Mouse (Mus musculus): ENCODE data around the gene Cdk6.
"Not testable (repeated sequence)": the region's sequence is repeated elsewhere in the genome, so short reads cannot be mapped to it uniquely, and the experiment has no call there.

The Cdk6 gene

DNA sequence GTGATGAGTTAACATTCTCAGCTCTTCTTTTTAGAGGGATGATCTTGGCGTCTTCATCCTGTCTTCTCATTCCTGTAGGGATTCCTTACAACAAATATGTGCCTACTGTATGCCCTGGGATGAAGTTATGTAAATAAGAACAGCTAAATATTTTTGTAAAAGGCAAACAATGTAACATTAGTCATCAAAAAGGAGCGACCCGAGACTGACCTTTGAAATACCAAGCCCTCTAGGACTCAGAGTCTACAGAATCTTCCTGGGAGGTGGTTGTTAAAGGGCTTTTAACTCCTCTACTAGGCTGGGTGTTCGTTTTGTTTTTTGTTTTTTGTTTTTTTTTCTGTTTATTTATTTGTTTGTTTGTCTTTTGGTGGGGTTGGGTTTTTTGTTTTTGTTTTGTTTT is 4.3 kb downstream of the Cdk6 start:
- not testable (repeated sequence) for DNase-seq (ENCODE audit: low read depth, low spot score)

- not testable (repeated sequence) for DNase-seq (ENCODE audit: low read depth, low spot score)
These were observed 8.1 kb downstream of the Cdk6 start for GRCm38 (mm10) chr5:3349393-3349792.

DNA sequence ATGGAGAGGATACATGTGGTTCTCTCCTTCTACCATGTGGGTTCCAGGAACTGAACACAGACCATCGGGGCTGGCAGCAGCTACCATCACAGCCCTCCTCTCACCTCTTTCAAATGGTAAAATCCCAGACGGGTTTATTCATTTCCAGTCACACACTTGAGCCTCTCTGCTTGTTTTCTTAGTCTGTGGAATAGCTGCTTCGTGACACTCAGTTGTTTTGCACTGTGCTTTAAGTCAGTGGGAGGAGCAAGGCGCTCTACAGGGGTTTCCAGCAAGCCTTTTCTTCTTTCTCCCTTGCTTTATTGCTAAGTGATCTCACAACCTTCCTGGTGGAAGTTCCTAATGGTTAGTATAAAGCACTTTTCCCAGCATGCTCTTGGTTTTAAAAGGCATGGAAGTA is 10.6 kb downstream of the Cdk6 start:
- DNase-seq (ENCODE audit: low read depth, low spot score): not testable (repeated sequence)

- DNase-seq (ENCODE audit: low read depth, low spot score): no peak
These were observed 11.0 kb downstream of the Cdk6 start for GRCm38 (mm10) chr5:3352314-3352713.

DNA sequence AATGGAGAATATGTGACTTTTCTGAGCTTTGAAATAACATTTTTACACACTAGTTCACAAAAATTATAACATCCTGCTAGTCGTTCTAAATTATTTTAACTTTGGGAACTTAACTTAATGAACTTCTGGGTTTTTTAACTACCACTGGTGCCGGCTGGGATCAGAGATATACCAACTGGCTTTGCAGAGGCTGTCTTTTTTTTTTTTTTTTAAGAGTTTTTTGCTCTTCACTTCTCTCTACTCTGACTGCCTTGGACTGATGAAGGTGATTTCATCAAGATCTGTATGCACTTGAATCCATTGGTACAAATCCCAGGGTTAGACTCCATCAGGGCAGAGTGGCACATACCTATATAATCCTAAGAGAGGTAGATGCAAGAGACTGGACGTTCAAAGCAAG is 11.5 kb downstream of the Cdk6 start:
- no peak for DNase-seq (ENCODE audit: low read depth, low spot score)

- no peak for DNase-seq (ENCODE audit: low read depth, low spot score)
These were observed 13.0 kb downstream of the Cdk6 start for GRCm38 (mm10) chr5:3354307-3354706.

DNA sequence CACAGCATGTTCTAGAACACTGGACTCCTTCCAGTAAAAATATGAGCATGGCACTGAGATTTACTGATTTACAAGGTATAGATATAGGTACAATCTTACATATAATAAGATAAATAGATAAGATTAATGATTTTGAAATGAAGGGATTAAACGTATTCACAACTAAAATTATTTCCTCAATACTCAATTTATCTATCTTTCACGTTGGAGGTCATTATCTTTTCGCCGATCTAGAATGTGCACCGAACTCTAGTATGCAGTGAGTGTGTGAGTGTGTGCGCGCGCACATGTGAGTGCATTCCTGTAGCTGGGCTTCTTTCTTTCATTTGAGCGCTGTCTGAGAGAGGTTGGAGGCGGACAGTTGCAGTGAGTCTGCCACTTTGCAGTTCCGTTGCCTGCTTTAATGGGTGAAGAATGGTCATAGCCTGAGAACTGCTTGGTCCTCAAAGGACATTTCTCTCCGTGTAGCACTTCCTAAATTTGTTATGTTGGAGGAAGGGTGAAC is 13.8 kb downstream of the Cdk6 start:
- DNase-seq (ENCODE audit: low read depth, low spot score): no peak

DNA sequence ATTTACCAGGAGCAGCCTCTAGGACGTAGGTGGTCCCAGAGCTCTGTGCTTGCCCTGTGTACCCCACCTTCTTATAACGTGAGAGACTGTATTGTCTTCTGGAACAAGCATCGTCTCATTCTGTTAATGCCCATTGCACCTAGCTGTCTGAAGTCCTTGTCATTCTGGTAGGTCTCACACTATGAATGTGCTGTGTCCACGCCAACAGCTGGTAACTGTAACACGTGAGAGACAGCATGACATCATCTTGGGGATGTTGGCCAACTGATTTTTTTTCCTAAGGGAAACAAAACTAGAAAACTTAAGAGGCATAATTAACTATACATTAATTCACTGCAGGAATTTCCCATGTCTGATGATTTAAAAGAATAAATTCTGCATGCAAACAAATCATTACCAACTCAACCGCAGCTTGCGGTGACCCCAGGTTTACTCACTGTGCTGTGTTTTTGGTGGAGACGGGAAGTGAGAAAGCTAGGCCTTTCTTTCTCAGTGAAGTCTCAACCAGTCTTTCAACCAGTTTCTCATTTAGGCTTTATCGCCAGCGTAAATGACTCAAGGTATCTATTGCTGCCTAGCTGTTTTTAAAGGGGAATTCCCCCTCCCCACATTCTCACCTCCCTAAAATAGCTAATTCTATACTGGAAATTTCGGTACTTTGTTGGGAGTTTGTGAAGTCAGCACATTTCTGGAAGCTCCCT is 14.4 kb downstream of the Cdk6 start:
- no peak for DNase-seq (ENCODE audit: low read depth, low spot score)

DNA sequence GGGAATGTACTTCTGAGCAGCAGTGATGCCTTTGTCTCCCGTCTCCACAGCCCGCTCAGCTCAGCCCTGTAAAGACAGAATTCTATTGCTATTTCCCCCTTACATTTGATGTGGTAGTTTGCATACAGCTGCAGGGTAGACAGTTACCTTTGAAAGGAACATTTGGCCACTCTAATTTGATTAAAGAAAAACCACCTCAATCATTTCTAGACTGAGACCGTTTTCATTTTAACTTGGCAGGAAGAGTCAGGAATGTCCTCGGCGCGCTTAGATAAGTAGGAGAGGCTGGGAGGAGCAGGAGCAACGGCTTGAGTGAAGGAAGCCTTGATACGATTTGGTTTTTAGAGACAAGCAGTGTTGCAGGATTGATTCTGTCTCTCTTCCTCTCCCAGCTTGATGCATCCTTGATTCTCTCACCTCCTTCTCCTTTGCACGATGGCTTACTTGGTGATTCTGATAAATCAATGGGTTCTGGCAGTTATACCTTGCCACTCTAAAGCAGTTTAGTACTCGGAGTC is 15.0 kb downstream of the Cdk6 start:
- no peak for DNase-seq (ENCODE audit: low read depth, low spot score)

DNA sequence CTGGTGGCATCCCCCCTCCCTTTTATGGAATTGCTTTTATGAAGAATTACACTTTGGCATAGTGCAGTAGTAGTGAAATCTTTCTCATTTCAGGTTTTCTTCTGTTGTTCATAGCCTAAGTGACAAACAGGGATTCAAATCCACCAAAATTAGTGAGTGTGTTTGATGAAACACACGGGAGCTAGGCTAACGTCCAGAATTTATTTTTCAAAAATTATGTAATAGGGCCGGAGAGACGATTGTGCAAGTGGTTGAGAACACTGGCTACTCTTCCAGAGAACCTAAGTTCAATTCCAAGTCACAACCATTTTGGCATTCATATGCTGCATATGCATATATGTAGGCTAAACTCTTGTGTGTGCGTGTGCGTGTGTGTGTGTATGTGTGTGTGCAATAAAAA is 16.2 kb downstream of the Cdk6 start:
- DNase-seq (ENCODE audit: low read depth, low spot score): no peak

DNA sequence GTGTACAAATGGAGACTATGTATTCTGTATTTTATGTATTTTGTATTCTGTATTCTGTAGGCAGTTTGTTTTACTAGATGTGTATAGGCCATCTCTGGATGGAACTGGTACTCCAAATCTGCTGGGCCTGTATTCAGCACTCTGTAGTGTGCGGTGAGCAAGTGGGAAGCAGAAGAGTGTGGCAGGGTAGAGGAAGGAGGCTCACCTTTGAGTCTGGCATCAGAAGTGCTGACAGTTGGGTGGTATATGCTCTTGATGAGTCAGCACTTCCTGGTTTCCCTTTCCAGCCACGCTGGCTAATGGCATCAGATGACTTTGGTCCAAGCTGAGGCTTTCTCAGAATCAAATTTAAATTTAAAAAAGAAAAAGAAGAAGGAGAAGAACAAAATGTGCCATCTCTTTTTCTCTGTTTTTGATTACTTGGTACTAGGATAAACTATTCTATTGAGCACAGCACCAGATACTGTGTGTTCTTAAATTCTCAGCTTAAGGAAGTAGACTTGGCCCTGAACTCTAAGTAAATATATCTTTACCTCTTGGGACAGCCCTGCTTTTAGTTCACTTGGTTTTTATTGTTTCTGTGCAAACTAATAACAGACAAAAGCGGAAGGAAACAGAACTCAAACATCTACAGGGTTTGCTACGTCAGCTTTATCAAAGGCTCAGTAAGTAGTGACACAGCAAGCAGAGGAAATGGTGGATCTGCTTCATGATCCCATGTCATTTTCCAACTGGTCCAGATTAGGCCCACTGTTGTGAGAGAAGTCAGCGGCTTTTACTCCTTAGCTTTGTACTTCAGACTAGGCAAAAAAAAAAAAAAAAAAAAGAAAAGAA is 17.6 kb downstream of the Cdk6 start:
- no peak for DNase-seq (ENCODE audit: low read depth, low spot score)

DNA sequence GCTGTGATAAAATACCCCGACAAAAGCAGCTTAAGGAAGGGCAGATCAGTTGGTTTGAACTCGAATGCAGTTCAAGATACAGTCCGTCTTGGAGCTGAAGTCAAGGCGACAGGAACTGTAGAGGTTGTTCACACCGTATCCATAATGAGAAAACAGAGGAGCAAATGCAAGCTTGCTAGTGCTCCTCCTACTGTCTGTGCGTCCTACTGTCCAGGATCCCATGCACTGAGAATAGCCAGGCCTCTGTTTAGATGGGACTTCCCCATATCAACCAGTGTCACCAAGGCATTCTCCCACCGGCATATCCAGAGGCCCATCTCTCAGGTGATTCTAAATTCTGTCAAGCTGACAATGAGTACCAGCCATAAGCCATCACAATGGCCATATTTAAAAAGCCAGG is 18.6 kb downstream of the Cdk6 start:
- no peak for DNase-seq (ENCODE audit: low read depth, low spot score)

DNA sequence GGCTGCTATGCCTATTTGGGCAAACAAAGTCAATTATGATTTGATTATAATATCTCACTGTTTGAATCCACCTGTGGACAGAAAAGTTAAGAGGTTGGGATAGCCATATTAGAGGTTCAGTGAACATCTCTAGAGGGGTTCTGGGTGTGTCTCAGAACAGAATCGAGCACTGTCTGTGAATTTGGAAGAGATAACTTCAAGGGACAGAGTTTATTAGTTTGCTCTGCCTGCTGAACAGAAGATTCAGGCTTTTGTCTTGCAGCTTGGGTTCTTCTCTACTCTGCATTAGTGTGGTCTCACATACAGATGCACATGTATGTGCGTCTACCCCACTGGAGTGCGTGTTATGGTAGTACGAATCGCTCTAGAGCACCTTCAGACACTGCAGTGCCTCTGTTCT is 20.0 kb downstream of the Cdk6 start:
- no peak for DNase-seq (ENCODE audit: low read depth, low spot score)

DNA sequence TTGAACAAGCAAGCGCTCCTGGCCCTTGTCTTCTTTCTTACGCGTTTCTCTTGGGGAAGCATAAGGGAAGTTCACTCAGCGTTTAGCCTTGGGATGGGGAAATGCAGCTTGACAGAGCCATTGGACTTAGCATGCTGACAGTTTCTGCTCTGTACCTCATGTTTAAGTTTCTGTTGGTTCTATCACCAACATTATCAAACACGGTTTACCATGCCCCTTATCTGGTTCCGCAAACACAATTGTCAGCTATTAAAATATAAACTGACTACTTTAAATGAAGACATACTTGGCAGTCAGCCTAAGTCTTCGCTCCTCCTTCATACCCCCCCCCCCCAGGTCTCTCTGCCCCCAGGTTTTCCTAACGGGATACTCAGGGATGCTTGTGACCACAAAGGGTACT is 20.8 kb downstream of the Cdk6 start:
- no peak for DNase-seq (ENCODE audit: low read depth, low spot score)

GRCm38 (mm10) chr5:3363036-3363983 is 22.0 kb downstream of the Cdk6 start:
- no peak for DNase-seq (ENCODE audit: low read depth, low spot score)

DNA sequence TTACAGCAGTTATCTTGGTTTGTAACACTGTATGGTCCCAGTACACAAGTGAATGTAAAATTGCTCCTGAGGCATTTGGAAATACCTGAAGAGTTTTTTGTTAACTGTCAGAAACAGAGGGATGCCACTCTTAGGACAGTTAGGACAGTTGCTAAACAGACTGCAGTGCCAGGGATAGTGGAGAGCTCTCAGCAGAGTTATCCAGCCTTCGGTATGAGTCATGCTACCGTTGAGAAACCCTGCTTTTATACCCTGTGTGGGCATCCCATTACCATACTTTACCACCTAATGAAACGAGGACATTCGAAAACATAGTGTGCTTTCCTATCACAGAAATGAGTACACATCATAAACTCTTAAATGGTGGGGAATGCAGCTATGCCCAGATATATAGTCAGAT is 25.8 kb downstream of the Cdk6 start:
- DNase-seq (ENCODE audit: low read depth, low spot score): no peak

GRCm38 (mm10) chr5:3369317-3369716 is 28.0 kb downstream of the Cdk6 start:
- DNase-seq (ENCODE audit: low read depth, low spot score): no peak

DNA sequence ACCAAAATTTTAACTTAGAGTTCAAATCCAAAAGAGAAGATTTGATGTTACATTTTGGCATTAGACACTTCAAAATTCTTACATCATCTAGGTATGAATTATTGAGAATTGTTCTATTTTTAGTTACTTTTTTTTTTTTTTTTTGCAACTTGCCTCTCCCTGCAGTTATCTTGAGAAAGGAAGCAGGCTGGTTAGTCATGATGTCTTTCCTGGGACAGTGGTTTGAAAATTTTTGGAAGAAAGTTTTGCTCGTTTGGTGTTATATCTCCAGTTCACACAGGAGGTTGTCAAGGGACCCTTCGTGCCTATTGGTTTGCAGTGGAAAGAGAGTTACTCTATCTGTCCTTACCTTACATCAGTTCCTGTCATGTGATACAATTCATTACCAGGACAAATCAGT is 29.9 kb downstream of the Cdk6 start:
- no peak for DNase-seq (ENCODE audit: low read depth, low spot score)

DNA sequence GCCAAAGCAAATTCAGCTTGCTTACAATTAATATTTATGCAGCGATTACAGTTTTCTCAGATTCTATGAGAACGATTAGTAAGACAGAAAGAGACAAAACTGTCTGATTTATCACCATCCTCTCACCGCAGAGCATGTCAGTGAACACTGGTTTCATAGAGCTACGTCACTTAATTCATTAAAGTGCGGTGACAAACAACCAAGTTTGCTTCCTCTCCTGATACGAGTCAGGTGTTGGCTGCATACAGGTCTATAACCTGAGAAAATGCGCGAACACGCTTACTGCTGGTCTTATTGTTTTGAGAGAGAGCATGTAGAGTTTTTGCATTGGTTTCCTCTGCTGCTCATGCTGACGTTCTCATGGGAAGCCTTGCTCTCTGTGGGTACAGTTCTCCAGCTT is 31.9 kb downstream of the Cdk6 start:
- DNase-seq (ENCODE audit: low read depth, low spot score): no peak

GRCm38 (mm10) chr5:3374763-3375162 is 33.5 kb downstream of the Cdk6 start:
- no peak for DNase-seq (ENCODE audit: low read depth, low spot score)

GRCm38 (mm10) chr5:3376167-3376566 is 34.9 kb downstream of the Cdk6 start:
- no peak for DNase-seq (ENCODE audit: low read depth, low spot score)

DNA sequence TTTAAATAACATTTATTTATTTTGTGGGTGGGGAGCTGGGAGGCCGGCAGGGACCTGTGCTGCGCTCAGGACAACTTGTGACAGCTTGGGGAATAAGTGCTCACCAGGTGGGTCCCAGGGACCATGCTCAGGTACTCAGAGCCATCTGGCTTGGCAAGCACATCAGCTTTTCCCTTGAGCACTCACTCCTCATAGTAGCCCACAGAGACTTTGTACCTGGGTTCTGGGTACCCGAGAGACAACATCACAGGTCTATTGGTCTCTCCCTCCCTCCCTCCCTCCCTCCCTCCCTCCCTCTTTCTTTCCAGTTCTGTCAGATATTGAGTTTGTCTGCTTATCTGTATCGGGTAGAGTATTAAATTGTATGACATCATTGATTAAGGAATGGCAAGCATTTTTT is 38.0 kb downstream of the Cdk6 start:
- no peak for DNase-seq (ENCODE audit: low read depth, low spot score)

All from retina, postnatal 7 days (tissue).